Mouse (Mus musculus): ENCODE results near the gene Mycbpap.

Gene Mycbpap

GRCm38 (mm10) chr11:94482738-94483137, 38.8 kb downstream of the Mycbpap start:
- in situ Hi-C loops (cut with MboI, MseI): no loop called here

- in situ Hi-C loops (cut with MboI, MseI): no loop called here
Measured at GRCm38 (mm10) chr11:94481963-94482362, 39.6 kb downstream of the Mycbpap start.

- in situ Hi-C loops (cut with MboI, MseI): no loop called here
Measured at GRCm38 (mm10) chr11:94480382-94480781, 41.2 kb downstream of the Mycbpap start.

- in situ Hi-C loops (cut with MboI, MseI): no loop called here
Measured at GRCm38 (mm10) chr11:94477651-94478050, 43.9 kb downstream of the Mycbpap start.

GRCm38 (mm10) chr11:94475722-94476121, 45.8 kb downstream of the Mycbpap start:
- in situ Hi-C loops (cut with MboI, MseI): no loop called here

DNA sequence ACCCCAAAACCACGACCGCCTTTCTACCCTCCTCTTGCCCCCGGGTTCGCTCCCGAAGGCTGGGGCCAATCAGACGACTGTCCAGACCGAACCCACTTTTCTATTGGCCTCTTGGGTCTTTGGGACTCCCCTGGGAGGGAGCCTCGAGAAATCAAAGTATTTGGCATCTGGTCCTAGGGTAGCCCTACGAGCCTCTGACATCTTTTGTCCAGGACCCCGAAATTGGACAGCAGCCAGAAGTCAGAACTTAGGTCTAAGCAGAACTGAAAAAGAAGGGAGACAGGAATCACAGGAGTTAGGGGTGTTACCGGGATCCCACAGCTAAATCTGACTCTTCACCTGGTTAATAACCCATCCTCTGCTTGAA, 47.0 kb downstream of the Mycbpap start:
- in situ Hi-C loops (cut with MboI, MseI): no loop called here

GRCm38 (mm10) chr11:94473707-94474543, 47.6 kb downstream of the Mycbpap start, which contains the start of gene Cacna1g:
Gene Cacna1g (minus strand): TSS chr11:94474198.
- in situ Hi-C loops (cut with MboI, MseI): no loop called here

DNA sequence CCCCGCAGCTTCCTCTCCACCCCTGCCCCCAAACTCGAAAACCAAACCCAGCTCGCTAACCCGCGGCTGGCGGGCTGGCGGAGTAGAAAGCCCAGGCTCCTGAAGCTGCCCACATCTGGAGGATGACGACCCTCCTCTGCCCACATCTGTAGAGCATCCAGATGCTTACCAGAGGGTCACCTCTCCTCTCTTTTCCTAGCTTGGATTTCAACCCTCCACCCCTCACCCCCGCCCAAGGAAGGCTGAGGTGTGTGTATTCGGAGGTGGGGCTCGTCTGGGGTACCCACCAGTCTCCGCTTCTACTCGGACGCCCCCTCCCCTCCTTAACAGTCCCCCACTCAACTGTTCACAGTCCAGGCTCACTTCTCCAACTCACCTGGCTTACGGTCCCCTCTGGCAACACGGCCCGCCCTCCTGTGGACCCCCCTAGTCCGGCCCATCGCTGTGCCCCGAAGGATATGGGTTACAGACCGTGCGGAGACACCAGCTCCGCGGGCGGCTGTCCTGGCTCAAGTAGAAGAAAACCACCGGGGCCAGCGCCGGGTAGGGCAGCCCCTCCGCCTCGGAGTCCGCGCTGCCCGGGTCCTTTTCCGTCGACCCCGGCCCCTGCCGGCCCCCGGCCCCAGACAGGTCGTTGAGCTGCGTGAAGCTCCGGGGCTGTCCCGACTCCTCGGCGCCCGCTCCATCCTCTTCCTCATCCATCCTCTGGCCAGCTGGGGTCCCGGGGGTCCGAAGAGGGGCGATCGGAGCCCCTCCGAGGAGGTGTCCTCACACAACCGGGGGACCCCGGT, 48.4 kb downstream of the Mycbpap start:
- in situ Hi-C loops (cut with MboI, MseI): no loop called here

DNA sequence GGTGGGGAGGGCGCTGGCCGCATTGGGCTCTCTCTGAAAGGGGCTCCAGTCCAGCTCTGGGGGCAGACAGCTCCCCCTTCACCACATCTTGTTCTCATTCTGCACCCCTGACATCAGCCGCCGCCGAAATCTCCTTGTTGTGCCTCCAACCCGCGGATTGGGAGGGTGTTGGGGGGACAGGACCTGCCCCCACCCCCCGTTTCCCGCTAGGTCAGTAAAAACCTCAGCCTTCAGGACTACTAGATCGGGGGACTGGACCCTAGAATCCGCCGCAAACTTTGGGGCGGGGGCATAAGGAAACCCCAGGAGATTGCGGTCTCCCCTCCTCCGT, 49.0 kb downstream of the Mycbpap start:
- in situ Hi-C loops (cut with MboI, MseI): no loop called here

DNA sequence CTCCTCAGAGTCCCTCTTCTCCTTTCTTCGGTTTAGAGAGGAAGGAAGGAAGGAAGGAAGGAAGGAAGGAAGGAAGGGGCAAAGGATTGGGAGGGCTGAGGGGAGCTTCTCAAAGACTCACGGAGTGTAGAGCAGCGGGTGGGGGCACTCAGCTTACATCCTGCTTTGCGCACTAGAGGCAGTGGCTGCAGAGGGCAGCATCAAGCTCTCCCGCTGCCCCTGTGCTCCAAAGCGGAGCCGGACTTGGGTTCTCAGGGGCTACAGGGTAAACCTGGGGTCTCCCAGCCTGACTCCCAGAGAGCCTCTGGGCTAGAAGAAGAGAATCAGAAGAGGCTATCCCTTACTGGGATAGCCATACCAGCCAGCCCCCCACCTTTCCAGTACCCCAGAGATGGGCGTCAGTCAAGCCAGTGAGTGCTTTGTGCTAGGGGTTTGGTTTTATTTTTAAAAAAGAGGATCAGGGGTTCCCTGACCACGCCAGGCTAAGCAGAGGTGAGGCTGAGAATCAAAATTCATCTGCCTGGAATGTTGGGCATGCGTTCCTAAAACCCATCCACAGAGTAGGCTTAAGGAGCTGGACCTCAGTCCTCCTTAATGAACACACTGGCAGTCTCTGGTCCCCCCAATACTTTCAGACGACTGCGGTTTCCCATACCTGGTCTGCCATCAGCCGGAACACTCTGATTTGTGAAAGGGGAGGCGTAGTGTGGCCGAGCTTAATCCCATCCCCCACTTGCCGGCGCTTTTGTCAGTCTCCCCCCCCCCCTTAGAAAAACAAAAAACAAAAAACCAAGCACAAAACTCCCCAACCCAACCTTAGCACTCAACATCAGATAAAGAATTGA, 49.6 kb downstream of the Mycbpap start:
- in situ Hi-C loops (cut with MboI, MseI): no loop called here

DNA sequence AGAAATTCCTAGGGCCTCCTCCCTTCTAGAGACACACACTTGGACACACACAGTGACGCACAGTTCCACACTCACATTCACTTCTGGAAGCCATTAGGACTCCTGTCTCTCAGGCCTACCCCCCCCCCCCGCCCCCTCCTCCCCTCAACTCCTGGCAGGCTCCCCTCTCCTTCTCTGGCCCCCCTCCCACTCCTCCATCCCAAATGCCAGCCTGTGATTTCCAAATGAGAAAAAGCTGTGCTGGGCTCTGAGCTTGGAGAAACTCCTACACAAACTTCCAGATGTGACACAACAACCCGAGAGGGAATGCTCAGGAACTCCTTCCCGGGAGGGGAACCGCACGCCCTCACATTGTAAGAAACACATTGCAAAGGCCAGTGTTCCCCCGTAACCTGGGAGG, 51.2 kb downstream of the Mycbpap start:
- in situ Hi-C loops (cut with MboI, MseI): no loop called here

GRCm38 (mm10) chr11:94469136-94470064, 52.1 kb downstream of the Mycbpap start:
- in situ Hi-C loops (cut with MboI, MseI): no loop called here

DNA sequence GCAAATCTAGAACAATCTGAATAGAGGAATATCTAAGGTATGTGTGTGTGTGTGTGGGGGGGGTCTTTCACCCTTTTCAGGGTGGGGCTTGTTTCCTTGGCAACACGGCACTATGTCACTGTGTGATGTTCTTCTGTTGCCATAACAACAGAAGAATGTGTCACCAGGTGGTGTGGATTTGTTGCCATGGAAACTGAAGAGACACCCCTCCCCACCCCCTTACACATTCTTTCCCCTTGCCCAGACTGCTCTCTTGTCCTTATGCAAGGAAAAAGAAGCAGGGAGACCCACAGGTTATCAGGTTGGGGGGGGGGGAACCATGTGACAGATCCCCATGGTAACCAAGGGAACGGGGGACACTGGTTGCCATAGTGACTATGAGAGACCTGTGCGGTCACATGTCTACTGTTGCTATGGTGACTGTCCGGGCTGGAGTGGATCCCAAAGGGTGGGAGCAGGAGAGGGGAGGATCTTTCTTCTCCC, 52.9 kb downstream of the Mycbpap start:
- in situ Hi-C loops (cut with MboI, MseI): no loop called here

- in situ Hi-C loops (cut with MboI, MseI): no loop called here
Measured at GRCm38 (mm10) chr11:94466333-94466855, 55.1 kb downstream of the Mycbpap start.

DNA sequence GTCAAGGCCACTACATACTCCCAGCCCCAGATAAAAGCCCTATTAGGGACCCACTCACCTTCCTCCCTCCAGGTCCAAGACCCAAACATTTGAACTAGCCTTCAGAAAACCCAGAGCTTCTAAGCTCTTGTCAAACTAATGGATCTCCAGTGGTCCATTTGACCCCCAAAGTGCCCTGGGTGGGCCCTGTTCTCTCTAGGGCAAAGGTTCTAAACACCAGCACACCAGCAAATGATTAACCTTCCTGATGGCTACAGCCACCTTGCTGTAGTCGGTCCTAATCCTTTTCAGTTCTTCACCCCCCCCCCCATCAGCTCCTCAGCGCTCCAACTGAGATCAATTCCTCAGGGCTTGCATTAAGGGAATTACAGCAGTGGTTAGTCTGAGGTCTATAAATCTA, 57.4 kb downstream of the Mycbpap start:
- in situ Hi-C loops (cut with MboI, MseI): no loop called here

DNA sequence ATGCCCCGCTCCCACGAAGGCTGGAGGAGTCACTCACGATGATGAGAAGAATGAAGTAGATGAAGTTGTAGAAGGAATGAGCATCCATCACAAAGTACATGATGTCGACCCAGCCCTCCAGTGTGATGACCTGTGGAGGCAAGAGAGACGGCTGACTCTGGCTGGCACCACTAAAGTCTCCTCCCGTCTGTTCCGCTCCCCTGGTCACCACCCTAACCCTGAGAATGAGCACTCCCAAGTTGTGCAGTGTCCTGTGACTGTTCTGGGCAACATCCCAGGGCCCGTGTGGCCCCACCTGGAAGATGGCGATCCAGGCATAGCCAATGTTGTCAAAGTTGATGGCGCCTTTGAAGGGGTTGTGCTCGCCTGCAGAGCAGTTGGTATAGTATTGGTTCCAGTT, 59.7 kb downstream of the Mycbpap start:
- in situ Hi-C loops (cut with MboI, MseI): no loop called here

DNA sequence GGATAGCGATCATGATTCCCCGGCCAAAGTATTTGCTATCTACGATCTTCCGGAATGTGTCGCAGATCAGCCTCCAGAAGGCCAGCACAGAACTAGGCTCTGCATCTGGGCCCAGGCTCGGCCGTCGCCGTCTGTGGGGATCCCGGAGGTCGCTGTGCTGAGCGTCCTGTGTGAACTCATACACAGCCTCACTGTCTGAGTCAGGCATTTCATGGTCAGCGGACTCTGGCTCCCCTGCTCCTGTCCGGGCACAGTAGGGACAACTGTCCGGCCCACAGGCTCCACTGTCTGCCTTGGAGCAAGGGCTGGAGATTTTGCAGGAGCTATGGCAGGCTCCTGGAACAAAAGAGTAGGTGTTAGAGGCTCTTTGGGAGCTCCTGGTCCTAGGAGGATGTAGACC, 64.5 kb downstream of the Mycbpap start:
- in situ Hi-C loops (cut with MboI, MseI): no loop called here

DNA sequence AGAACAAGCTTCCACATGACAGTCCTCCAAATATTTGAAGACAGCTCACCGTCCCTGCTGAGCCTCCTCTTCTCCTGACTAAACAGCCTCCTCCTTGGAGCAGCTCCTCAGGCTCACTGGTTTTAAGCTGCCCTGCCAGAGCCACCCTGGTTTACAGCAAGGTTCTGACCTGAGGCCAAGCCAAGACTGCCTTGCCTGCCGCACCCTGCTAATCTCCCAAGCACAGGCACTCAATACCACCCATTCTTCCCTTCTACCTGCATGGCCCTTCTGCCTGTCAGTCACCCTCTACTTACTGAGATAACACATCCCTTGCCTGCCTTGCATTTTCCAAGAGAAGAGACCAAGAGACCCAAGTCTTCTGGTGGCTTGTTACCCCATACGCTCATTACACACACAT, 65.2 kb downstream of the Mycbpap start:
- in situ Hi-C loops (cut with MboI, MseI): no loop called here

DNA sequence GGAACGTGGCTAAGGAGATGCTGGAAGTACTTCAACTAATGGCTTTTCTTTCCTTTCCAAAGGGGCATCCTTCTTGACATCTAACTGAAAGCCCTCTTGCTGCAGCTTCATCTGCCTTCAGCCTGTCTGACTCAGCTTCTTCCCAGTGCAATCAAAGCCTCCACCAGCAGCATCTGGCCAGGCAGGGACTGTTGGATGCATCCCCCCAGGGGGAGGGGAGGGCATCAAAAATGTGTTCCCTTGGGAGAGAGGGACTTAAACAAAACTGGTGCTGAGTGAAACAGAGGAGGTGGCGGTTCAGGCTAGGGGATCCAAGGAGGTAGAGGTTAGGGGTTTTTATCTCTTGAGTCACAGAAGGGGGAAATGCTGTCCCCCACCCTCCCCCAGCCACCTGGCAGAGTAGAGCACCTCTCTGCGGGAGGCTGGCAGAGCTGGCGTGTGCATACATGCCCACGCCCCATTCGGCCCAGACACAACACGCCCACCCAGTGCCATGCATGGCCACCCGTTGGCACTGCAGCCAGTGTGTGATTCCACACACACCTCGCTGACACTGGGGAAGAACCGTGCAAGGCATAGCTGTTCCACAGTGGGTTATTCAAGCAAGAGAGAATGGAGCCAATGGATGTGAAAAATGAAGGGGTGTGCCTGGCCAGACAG, 66.3 kb downstream of the Mycbpap start:
- in situ Hi-C loops (cut with MboI, MseI): no loop called here

GRCm38 (mm10) chr11:94454756-94455155, 66.8 kb downstream of the Mycbpap start:
- in situ Hi-C loops (cut with MboI, MseI): no loop called here
